Mouse (Mus musculus): ENCODE results near the gene Gm21312. TPM values are rescaled to one million over a fixed set of nuclear protein-coding genes. Genes with fewer than 3 reads are reported as not detected.

The Gm21312 gene
- not detected for polyA plus RNA-seq (2014; fragmentation: Illumina TruSeq; extraction: RNeasy Lipid Tissue Mini Kit (QIAGEN cat#74804); ENCODE audit: low read depth, low replicate concordance)

DNA sequence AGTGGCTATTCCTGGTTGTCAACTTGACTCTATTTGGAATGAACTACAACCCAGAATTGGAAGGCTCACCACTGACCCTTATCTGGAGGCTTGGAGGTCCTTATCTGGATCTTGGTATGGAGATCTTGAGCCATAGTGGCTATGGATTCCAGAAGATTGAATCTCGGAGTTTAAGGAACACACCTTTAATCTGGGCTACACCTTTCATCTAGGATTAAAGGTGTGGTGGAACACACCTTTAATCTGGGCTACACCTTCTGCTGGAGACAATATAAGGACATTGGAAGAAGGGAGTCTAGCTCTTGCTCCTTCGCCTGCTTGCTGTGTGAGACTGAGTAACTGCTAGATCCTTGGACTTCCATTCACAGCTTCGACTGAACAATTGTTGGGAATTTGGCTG is at the start of gene Gm21312:
Gene Gm21312, plus strand, starts transcription at position 301 of the 400 bp plus-strand sequence.

DNA sequence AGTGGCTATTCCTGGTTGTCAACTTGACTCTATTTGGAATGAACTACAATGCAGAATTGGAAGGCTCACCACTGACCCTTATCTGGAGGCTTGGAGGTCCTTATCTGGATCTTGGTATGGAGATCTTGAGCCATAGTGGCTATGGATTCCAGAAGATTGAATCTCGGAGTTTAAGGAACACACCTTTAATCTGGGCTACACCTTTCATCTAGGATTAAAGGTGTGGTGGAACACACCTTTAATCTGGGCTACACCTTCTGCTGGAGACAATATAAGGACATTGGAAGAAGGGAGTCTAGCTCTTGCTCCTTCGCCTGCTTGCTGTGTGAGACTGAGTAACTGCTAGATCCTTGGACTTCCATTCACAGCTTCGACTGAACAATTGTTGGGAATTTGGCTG is 34.1 kb upstream of the Gm21312 start, which contains the start of gene Gm21293:
Gene Gm21293, plus strand, starts transcription at position 301 of the 400 bp plus-strand sequence.

DNA sequence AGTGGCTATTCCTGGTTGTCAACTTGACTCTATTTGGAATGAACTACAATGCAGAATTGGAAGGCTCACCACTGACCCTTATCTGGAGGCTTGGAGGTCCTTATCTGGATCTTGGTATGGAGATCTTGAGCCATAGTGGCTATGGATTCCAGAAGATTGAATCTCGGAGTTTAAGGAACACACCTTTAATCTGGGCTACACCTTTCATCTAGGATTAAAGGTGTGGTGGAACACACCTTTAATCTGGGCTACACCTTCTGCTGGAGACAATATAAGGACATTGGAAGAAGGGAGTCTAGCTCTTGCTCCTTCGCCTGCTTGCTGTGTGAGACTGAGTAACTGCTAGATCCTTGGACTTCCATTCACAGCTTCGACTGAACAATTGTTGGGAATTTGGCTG is 25.6 kb upstream of the Gm21312 start, which contains the start of gene Gm6763:
Gene Gm6763, plus strand, starts transcription at position 301 of the 400 bp plus-strand sequence.

DNA sequence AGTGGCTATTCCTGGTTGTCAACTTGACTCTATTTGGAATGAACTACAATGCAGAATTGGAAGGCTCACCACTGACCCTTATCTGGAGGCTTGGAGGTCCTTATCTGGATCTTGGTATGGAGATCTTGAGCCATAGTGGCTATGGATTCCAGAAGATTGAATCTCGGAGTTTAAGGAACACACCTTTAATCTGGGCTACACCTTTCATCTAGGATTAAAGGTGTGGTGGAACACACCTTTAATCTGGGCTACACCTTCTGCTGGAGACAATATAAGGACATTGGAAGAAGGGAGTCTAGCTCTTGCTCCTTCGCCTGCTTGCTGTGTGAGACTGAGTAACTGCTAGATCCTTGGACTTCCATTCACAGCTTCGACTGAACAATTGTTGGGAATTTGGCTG is 17.1 kb upstream of the Gm21312 start, which contains the start of gene Gm8764:
Gene Gm8764, plus strand, starts transcription at position 301 of the 400 bp plus-strand sequence.

DNA sequence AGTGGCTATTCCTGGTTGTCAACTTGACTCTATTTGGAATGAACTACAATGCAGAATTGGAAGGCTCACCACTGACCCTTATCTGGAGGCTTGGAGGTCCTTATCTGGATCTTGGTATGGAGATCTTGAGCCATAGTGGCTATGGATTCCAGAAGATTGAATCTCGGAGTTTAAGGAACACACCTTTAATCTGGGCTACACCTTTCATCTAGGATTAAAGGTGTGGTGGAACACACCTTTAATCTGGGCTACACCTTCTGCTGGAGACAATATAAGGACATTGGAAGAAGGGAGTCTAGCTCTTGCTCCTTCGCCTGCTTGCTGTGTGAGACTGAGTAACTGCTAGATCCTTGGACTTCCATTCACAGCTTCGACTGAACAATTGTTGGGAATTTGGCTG is 8.6 kb upstream of the Gm21312 start, which contains the start of gene Gm21304:
Gene Gm21304, plus strand, starts transcription at position 301 of the 400 bp plus-strand sequence.

DNA sequence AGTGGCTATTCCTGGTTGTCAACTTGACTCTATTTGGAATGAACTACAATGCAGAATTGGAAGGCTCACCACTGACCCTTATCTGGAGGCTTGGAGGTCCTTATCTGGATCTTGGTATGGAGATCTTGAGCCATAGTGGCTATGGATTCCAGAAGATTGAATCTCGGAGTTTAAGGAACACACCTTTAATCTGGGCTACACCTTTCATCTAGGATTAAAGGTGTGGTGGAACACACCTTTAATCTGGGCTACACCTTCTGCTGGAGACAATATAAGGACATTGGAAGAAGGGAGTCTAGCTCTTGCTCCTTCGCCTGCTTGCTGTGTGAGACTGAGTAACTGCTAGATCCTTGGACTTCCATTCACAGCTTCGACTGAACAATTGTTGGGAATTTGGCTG is 8.4 kb downstream of the Gm21312 start, which contains the start of gene Gm20765:
Gene Gm20765, plus strand, starts transcription at position 301 of the 400 bp plus-strand sequence.

DNA sequence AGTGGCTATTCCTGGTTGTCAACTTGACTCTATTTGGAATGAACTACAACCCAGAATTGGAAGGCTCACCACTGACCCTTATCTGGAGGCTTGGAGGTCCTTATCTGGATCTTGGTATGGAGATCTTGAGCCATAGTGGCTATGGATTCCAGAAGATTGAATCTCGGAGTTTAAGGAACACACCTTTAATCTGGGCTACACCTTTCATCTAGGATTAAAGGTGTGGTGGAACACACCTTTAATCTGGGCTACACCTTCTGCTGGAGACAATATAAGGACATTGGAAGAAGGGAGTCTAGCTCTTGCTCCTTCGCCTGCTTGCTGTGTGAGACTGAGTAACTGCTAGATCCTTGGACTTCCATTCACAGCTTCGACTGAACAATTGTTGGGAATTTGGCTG is 16.9 kb downstream of the Gm21312 start, which contains the start of gene Gm4340:
Gene Gm4340, plus strand, starts transcription at position 301 of the 400 bp plus-strand sequence.

Other genes starting within 250 kb of the Gm21312 start
- not detected for gene Gm21293, start 34.0 kb upstream of the Gm21312 start, polyA plus RNA-seq (2014; fragmentation: Illumina TruSeq; extraction: RNeasy Lipid Tissue Mini Kit (QIAGEN cat#74804); ENCODE audit: low read depth, low replicate concordance)
- not detected for gene Gm6763, start 25.5 kb upstream of the Gm21312 start, polyA plus RNA-seq (2014; fragmentation: Illumina TruSeq; extraction: RNeasy Lipid Tissue Mini Kit (QIAGEN cat#74804); ENCODE audit: low read depth, low replicate concordance)
- not detected for gene Gm8764, start 17.0 kb upstream of the Gm21312 start, polyA plus RNA-seq (2014; fragmentation: Illumina TruSeq; extraction: RNeasy Lipid Tissue Mini Kit (QIAGEN cat#74804); ENCODE audit: low read depth, low replicate concordance)
- not detected for gene Gm21304, start 8.5 kb upstream of the Gm21312 start, polyA plus RNA-seq (2014; fragmentation: Illumina TruSeq; extraction: RNeasy Lipid Tissue Mini Kit (QIAGEN cat#74804); ENCODE audit: low read depth, low replicate concordance)
- not detected for gene Gm20765, start 8.5 kb downstream of the Gm21312 start, polyA plus RNA-seq (2014; fragmentation: Illumina TruSeq; extraction: RNeasy Lipid Tissue Mini Kit (QIAGEN cat#74804); ENCODE audit: low read depth, low replicate concordance)
- not detected for gene Gm4340, start 17.0 kb downstream of the Gm21312 start, polyA plus RNA-seq (2014; fragmentation: Illumina TruSeq; extraction: RNeasy Lipid Tissue Mini Kit (QIAGEN cat#74804); ENCODE audit: low read depth, low replicate concordance)

Data from adrenal gland, adult 10 weeks (tissue).